Mouse (Mus musculus) forebrain, embryonic 10.5 days (tissue): Measurements from ENCODE around the gene Nav2. TPM values are rescaled to one million over a fixed set of nuclear protein-coding genes. Genes with fewer than 3 reads are reported as not detected.

ENCODE experiments used
- DNase-seq: peaks from one replicate; pipeline ENCODE4 v3.0.0-alpha.2; 2017; ENCODE audit warnings: low spot score; ENCODE audit errors: extremely low spot score
- H3K27ac ChIP-seq: fragments of 300-500 bp; sonication (generic); 2 replicates; pipeline ENCODE4 v1.5.1; 2016; ENCODE audit warnings: mild to moderate bottlenecking
- H3K27me3 ChIP-seq: fragments of 300-500 bp; sonication (generic); 2 replicates; pipeline ENCODE4 v1.6.1; 2016; ENCODE audit warnings: mild to moderate bottlenecking; ENCODE audit not compliant: poor library complexity, severe bottlenecking
- H3K36me3 ChIP-seq: fragments of 300-500 bp; sonication (generic); replicated peaks from 2 replicates; pipeline ENCODE4 v1.6.1; 2016; ENCODE audit warnings: mild to moderate bottlenecking, moderate library complexity
- H3K4me1 ChIP-seq: fragments of 300-500 bp; sonication (generic); 2 replicates; pipeline ENCODE4 v1.6.1; 2016
- H3K4me3 ChIP-seq: fragments of 300-500 bp; sonication (generic); 2 replicates; pipeline ENCODE4 v1.5.1; 2016; ENCODE audit warnings: mild to moderate bottlenecking, moderate library complexity
- H3K9me3 ChIP-seq: fragments of 300-500 bp; sonication (generic); 2 replicates; pipeline ENCODE4 v1.6.1; 2016; ENCODE audit warnings: mild to moderate bottlenecking, moderate library complexity
- WGBS: fragments of 180-500 bp; shearing (Covaris S2); methylation state at CpG from one replicate; pipeline ENCODE4 v1.1.7; 2016; 5-methylcytosine and 5-hydroxymethylcytosine counted together
- polyA plus RNA-seq: library from polyadenylated mRNA; unstranded; fragments of >200 nt; fragmentation: Nextera tagmentation; extraction: Ambion mirVana; gene quantifications from 2 replicates; pipeline ENCODE4 v1.2.1, GENCODE M21; 2016

Gene Nav2
- polyA plus RNA-seq, 1 experiment from 2014 or later: 6.1 TPM

GRCm38 (mm10) chr7:49052871-49053618 is 144.5 kb downstream of the Nav2 start:
- Histone ChIP-seq H3K4me3 (no peak overlapping the region), H3K4me1 (peaks cover 37% of the 10 kb centered on the region), H3K27me3 (peaks cover 63% of the 10 kb centered on the region), H3K27ac (peak overlapping the region; percentile 48; the same call in 1 of the 2 replicates), H3K9me3 (no peaks in the 10 kb centered on the region), H3K36me3 (no peaks in the 10 kb centered on the region)
- no peak for DNase-seq
- WGBS: 80% methylated on average over 9 of the region's 9 CpGs

GRCm38 (mm10) chr7:49055273-49055672 is 146.8 kb downstream of the Nav2 start:
- Histone ChIP-seq H3K27me3 (peaks cover 62% of the 10 kb centered on the region), H3K4me3 (no peak overlapping the region), H3K9me3 (no peaks in the 10 kb centered on the region), H3K4me1 (peaks cover 25% of the 10 kb centered on the region), H3K27ac (no peak overlapping the region), H3K36me3 (no peaks in the 10 kb centered on the region)
- 86% methylated on average over 10 of the region's 10 CpGs for WGBS
- no peak for DNase-seq

DNA sequence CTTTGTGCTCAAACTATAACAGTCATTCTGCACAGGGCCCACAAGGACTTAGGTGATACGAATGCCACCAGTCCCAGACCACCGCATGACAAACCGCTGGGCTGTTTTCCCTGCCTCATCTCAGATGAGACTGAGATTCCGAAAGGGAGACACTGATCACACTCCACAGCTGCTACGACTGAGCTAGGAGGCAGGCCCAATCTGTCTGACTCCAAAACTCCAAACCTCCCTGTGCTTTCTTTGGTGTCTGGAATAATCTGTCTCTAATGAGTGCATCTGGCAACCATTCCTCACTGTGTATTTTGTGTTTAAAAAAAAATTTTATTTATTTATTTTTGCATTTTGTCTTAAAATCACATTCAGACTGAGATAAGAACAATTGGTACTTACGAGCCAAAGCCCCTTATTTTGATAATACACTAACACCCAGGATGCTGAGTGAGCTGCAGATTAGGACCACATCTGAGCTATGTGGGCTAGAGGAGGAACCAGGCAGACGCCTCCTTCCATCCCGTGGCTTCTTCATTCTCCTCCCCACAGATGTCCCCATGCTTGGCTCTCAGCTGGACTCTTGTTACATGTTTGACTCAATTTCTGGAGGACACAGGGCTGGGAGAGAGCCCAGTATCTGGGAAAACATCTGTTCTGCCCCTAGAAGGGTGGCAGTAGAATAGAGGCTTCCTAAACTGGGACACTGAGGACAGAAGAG is 149.9 kb downstream of the Nav2 start:
- DNase-seq: no peak
- 88% methylated on average over 8 of the region's 8 CpGs for WGBS
- H3K9me3 ChIP-seq: no peaks in the 10 kb centered on the region
- H3K4me3 ChIP-seq: no peak overlapping the region
- no peak overlapping the region for H3K27ac ChIP-seq
- peaks cover 8% of the 10 kb centered on the region for H3K4me1 ChIP-seq
- peaks cover 79% of the 10 kb centered on the region for H3K27me3 ChIP-seq
- no peaks in the 10 kb centered on the region for H3K36me3 ChIP-seq

- H3K9me3 ChIP-seq: no peaks in the 10 kb centered on the region
- H3K27me3 ChIP-seq: peaks cover 96% of the 10 kb centered on the region
- no peak overlapping the region for H3K4me3 ChIP-seq
- 84% methylated on average over 4 of the region's 4 CpGs for whole genome bisulfite sequencing
- DNase-seq: no peak
- H3K36me3 ChIP-seq: no peaks in the 10 kb centered on the region
- H3K4me1 ChIP-seq: peaks cover 46% of the 10 kb centered on the region
- no peak overlapping the region for H3K27ac ChIP-seq
Observed at GRCm38 (mm10) chr7:49064792-49065521, 156.4 kb downstream of the Nav2 start.

- Histone ChIP-seq H3K36me3 (no peaks in the 10 kb centered on the region), H3K4me3 (no peak overlapping the region), H3K27me3 (peaks cover 97% of the 10 kb centered on the region), H3K9me3 (no peaks in the 10 kb centered on the region), H3K4me1 (peaks cover 52% of the 10 kb centered on the region), H3K27ac (peak overlapping the region; percentile 62; the same call in 1 of the 2 replicates)
- DNase-seq: peak; percentile 45
- WGBS: 38% methylated on average over 9 of the region's 9 CpGs
Observed at GRCm38 (mm10) chr7:49065621-49066475, 157.3 kb downstream of the Nav2 start.

DNA sequence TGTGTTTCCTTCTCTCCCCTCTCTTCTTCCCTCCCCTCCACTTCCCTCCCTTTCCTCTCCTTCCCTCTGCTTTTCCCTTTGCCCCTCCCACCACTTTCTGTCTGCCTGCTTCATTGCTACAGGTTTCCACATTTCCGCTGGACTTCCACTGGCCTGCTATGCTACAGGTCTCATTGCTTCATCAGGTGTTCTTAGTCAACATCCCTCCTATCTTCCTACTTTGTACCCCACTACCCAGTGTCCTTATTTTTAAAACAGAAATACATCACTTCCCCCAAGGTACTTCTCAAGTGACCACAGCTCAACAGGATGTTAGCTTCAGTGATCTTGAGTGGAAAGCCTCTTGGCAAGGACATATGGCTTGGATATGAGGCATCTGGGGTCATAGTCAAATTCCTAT is 158.3 kb downstream of the Nav2 start:
- Histone ChIP-seq H3K4me1 (peaks cover 60% of the 10 kb centered on the region), H3K4me3 (no peak overlapping the region), H3K27me3 (peaks cover 97% of the 10 kb centered on the region), H3K9me3 (no peaks in the 10 kb centered on the region), H3K36me3 (no peaks in the 10 kb centered on the region), H3K27ac (peak overlapping the region; percentile 41; the same call in 1 of the 2 replicates)
- 95% methylated on average over 1 of the region's 1 CpGs for WGBS
- no peak for DNase-seq

DNA sequence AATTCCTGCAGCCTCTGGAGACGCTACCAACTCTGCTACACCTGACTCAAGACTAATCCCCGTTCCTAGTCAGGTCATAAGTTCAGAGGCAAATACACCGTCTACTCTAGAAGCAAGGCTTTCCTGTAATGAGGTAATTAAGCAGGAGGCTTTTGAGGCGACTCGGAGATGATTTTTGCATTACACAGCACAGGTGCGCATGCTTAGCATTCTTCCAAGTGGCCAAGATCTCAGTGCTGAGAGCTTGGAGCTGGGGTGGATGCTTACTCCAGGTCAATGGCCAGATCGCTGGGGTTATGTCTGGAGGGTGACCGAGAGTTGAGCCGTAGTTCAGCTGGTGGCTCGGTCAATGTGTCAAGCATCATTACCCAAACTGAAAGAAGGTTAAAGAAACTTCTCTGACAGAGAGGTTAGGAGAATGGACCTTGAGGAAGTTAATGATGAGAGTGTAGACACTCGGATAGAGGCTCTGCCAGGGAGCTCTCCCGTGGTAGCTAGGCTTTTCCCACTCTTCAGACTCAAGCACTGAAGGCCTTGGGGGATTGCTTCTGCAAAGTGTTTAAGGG is 161.0 kb downstream of the Nav2 start:
- H3K27me3 ChIP-seq: peaks cover 97% of the 10 kb centered on the region
- H3K4me1 ChIP-seq: peaks cover 57% of the 10 kb centered on the region
- no peak overlapping the region for H3K27ac ChIP-seq
- H3K36me3 ChIP-seq: no peaks in the 10 kb centered on the region
- H3K4me3 ChIP-seq: no peak overlapping the region
- no peaks in the 10 kb centered on the region for H3K9me3 ChIP-seq
- DNase-seq: no peak
- WGBS: 47% methylated on average over 12 of the region's 12 CpGs

- 47% methylated on average over 1 of the region's 1 CpGs for WGBS
- no peak overlapping the region for H3K4me3 ChIP-seq
- H3K9me3 ChIP-seq: no peaks in the 10 kb centered on the region
- no peak for DNase-seq
- peaks cover 52% of the 10 kb centered on the region for H3K4me1 ChIP-seq
- peaks cover 97% of the 10 kb centered on the region for H3K27me3 ChIP-seq
- H3K36me3 ChIP-seq: no peaks in the 10 kb centered on the region
- no peak overlapping the region for H3K27ac ChIP-seq
Observed at GRCm38 (mm10) chr7:49070621-49071020, 162.1 kb downstream of the Nav2 start.

GRCm38 (mm10) chr7:49071141-49071567 is 162.6 kb downstream of the Nav2 start:
- Histone ChIP-seq H3K36me3 (no peaks in the 10 kb centered on the region), H3K9me3 (no peaks in the 10 kb centered on the region), H3K27me3 (peaks cover 100% of the 10 kb centered on the region), H3K4me3 (no peak overlapping the region), H3K27ac (peak overlapping the region; percentile 2; the same call in 1 of the 2 replicates), H3K4me1 (peaks cover 50% of the 10 kb centered on the region)
- 10% methylated on average over 7 of the region's 7 CpGs for WGBS
- DNase-seq: no peak

DNA sequence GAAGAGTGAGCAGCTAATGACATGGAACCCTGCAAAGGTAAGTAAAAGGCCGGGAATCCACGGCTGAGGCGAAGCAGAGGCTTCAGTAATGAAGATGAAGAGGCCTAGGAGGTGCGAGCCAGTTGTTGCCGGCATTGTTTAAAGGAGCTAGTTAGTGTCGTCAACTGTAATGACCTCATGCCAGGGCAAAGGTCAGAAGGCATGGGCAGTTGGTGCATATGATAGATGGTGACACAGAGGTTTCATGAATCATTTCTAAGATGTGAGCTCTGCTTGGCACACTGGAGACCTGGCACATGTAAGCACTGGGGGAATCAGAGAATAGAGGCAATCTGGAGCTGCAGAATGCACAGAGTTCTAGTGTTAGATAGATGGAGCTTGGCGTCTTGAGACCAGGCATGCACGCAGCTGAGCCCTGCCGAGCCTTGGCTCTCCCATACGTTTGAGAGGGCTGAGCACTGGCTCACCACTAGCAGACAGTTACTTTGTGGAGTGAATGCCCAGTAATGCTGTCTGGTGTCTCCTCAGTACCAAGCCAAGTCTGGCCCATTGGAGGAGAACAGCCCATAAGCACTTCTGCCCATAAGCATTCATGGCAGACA is 166.9 kb downstream of the Nav2 start:
- WGBS: 83% methylated on average over 10 of the region's 10 CpGs
- DNase-seq: no peak
- Histone ChIP-seq H3K36me3 (no peaks in the 10 kb centered on the region), H3K4me1 (peaks cover 25% of the 10 kb centered on the region), H3K9me3 (no peaks in the 10 kb centered on the region), H3K4me3 (no peak overlapping the region), H3K27me3 (peaks cover 71% of the 10 kb centered on the region), H3K27ac (no peak overlapping the region)

DNA sequence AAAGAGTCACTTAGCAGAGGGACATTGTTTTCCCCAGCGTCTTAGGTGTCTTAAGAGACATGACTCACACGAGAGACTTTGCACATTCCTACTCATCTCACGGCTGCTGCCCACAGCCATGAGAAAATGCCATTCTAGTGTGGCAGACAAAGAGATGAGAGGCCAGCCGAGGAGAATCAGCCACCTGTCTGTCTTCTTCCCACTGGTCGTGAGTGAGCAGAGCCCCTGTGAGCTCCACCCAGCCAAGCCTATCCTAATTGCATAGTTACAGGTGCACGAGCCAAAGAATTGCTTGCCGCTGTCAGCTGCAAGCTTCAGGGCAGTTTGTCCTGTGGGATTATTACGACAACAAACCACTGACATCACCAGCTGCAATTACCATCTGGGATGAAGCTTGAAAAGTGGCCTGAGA is 167.8 kb downstream of the Nav2 start:
- H3K36me3 ChIP-seq: no peaks in the 10 kb centered on the region
- no peak for DNase-seq
- 67% methylated on average over 8 of the region's 8 CpGs for WGBS
- peaks cover 68% of the 10 kb centered on the region for H3K27me3 ChIP-seq
- H3K9me3 ChIP-seq: no peaks in the 10 kb centered on the region
- no peak overlapping the region for H3K4me3 ChIP-seq
- no peak overlapping the region for H3K27ac ChIP-seq
- peaks cover 18% of the 10 kb centered on the region for H3K4me1 ChIP-seq
